Mouse (Mus musculus): ENCODE data around the gene Dhdh. TPM values are rescaled to one million over a fixed set of nuclear protein-coding genes. Genes with fewer than 3 reads are reported as not detected.
"Not testable (repeated sequence)": the region's sequence is repeated elsewhere in the genome, so short reads cannot be mapped to it uniquely, and the experiment has no call there.

Dhdh gene
- 3.2 and 3.9 TPM in 2 replicates for polyA plus RNA-seq (2014; fragmentation: Nextera tagmentation; extraction: Ambion mirVana)

GRCm38 (mm10) chr7:45488293-45489204 is at the start of gene Dhdh:
TSS of gene Dhdh (minus strand) at chr7:45488805.
- Histone ChIP-seq H3K4me1 (ENCODE audit: control insufficient read depth, insufficient read depth, low read length) (no peaks in the 10 kb centered on the region; the same call in 1 of the 2 replicates), H3K4me2 (peak within 1 kb of the TSS; percentile 70)
- 7% methylated on average over 38 of the region's 38 CpGs for WGBS

GRCm38 (mm10) chr7:45537602-45538001 is 49.0 kb upstream of the Dhdh start:
- no peak overlapping the region for H3K27ac ChIP-seq (ENCODE audit: low read depth, low read length)

More at GRCm38 (mm10) chr7:45488293-45489204, at the start of gene Dhdh:
- ATAC-seq (ENCODE audit: low FRiP score) = peak; percentile 70
- no peaks in the 10 kb centered on the region for H3K36me3 ChIP-seq (ENCODE audit: control insufficient read depth, insufficient read depth, low read length)
- peak within 1 kb of the TSS; percentile 49 for H3K4me3 ChIP-seq (ENCODE audit: low read depth, low read length)
- peak within 1 kb of the TSS; percentile 80 for H3K9ac ChIP-seq (ENCODE audit: low read length)
- H3K27ac ChIP-seq (ENCODE audit: low read depth, low read length) = peak within 1 kb of the TSS; percentile 20; the same call in 1 of the 2 replicates
- no peaks in the 10 kb centered on the region for H3K27me3 ChIP-seq (ENCODE audit: control insufficient read depth, insufficient read depth, low read length)
- no peaks in the 10 kb centered on the region for H3K9me3 ChIP-seq (ENCODE audit: control insufficient read depth, low read length)
- peak; percentile 95 for DNase-seq (ENCODE audit: low spot score, missing footprints)

DNA sequence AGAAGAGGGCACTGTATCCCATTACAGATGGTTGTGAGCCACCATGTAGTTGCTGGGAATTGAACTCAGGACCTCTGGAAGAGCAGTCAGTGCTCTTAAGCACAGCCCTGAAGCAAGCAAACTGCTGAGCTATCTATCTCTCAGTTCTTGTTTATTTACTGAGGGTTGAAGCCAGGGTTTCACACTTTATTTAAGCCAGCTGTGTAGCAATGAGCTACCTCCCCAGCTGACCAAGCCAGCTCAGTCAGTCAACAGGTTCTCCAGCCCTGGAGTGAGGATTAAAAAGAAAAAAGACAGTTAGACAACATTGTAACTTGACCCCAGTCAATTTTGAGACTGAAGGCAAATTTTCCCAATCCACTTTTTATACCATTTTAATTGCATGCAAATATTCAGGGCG is 47.1 kb upstream of the Dhdh start:
- Histone ChIP-seq H3K9me3 (ENCODE audit: control insufficient read depth, low read length) (no peaks in the 10 kb centered on the region), H3K27ac (ENCODE audit: low read depth, low read length) (no peak overlapping the region), H3K9ac (ENCODE audit: low read length) (no peak overlapping the region), H3K36me3 (ENCODE audit: control insufficient read depth, insufficient read depth, low read length) (no peaks in the 10 kb centered on the region), H3K4me2 (no peak overlapping the region), H3K27me3 (ENCODE audit: control insufficient read depth, insufficient read depth, low read length) (no peaks in the 10 kb centered on the region), H3K4me1 (ENCODE audit: control insufficient read depth, insufficient read depth, low read length) (peaks cover 4% of the 10 kb centered on the region), H3K4me3 (ENCODE audit: low read depth, low read length) (no peak overlapping the region)
- ATAC-seq (ENCODE audit: low FRiP score) = no peak
- no peak for DNase-seq (ENCODE audit: low spot score, missing footprints)
- 82% methylated on average over 1 of the region's 1 CpGs for WGBS

More at GRCm38 (mm10) chr7:45537602-45538001, 49.0 kb upstream of the Dhdh start:
- ATAC-seq (ENCODE audit: low FRiP score) = peak; percentile 1; the same call in 1 of the 2 replicates
- H3K4me3 ChIP-seq (ENCODE audit: low read depth, low read length) = peak overlapping the region; percentile 50
- H3K27me3 ChIP-seq (ENCODE audit: control insufficient read depth, insufficient read depth, low read length) = no peaks in the 10 kb centered on the region
- DNase-seq (ENCODE audit: low spot score, missing footprints) = no peak
- no peaks in the 10 kb centered on the region for H3K9me3 ChIP-seq (ENCODE audit: control insufficient read depth, low read length)
- 79% methylated on average over 10 of the region's 10 CpGs for WGBS
- peak overlapping the region; percentile 68; the same call in 1 of the 2 replicates for H3K9ac ChIP-seq (ENCODE audit: low read length)
- peaks cover 4% of the 10 kb centered on the region for H3K4me1 ChIP-seq (ENCODE audit: control insufficient read depth, insufficient read depth, low read length)
- H3K4me2 ChIP-seq = peak overlapping the region; percentile 71
- no peaks in the 10 kb centered on the region for H3K36me3 ChIP-seq (ENCODE audit: control insufficient read depth, insufficient read depth, low read length)

GRCm38 (mm10) chr7:45530643-45531042 is 42.0 kb upstream of the Dhdh start:
- WGBS = 74% methylated on average over 2 of the region's 2 CpGs
- Histone ChIP-seq H3K4me1 (ENCODE audit: control insufficient read depth, insufficient read depth, low read length) (no peaks in the 10 kb centered on the region), H3K9ac (ENCODE audit: low read length) (no peak overlapping the region), H3K36me3 (ENCODE audit: control insufficient read depth, insufficient read depth, low read length) (no peaks in the 10 kb centered on the region), H3K27me3 (ENCODE audit: control insufficient read depth, insufficient read depth, low read length) (no peaks in the 10 kb centered on the region), H3K27ac (ENCODE audit: low read depth, low read length) (no peak overlapping the region; the same call in 1 of the 2 replicates), H3K9me3 (ENCODE audit: control insufficient read depth, low read length) (no peaks in the 10 kb centered on the region), H3K4me3 (ENCODE audit: low read depth, low read length) (no peak overlapping the region), H3K4me2 (no peak overlapping the region)
- ATAC-seq (ENCODE audit: low FRiP score) (no peak), DNase-seq (ENCODE audit: low spot score, missing footprints) (no peak)

- WGBS = 15% methylated on average over 6 of the region's 6 CpGs
- Histone ChIP-seq H3K4me2 (no peak overlapping the region), H3K9ac (ENCODE audit: low read length) (no peak overlapping the region), H3K4me3 (ENCODE audit: low read depth, low read length) (no peak overlapping the region), H3K9me3 (ENCODE audit: control insufficient read depth, low read length) (no peaks in the 10 kb centered on the region), H3K27me3 (ENCODE audit: control insufficient read depth, insufficient read depth, low read length) (no peaks in the 10 kb centered on the region), H3K36me3 (ENCODE audit: control insufficient read depth, insufficient read depth, low read length) (no peaks in the 10 kb centered on the region), H3K4me1 (ENCODE audit: control insufficient read depth, insufficient read depth, low read length) (peaks cover 8% of the 10 kb centered on the region), H3K27ac (ENCODE audit: low read depth, low read length) (no peak overlapping the region)
- DNase-seq (ENCODE audit: low spot score, missing footprints) (no peak), ATAC-seq (ENCODE audit: low FRiP score) (no peak)
These were observed 40.9 kb upstream of the Dhdh start for GRCm38 (mm10) chr7:45529461-45529860.

DNA sequence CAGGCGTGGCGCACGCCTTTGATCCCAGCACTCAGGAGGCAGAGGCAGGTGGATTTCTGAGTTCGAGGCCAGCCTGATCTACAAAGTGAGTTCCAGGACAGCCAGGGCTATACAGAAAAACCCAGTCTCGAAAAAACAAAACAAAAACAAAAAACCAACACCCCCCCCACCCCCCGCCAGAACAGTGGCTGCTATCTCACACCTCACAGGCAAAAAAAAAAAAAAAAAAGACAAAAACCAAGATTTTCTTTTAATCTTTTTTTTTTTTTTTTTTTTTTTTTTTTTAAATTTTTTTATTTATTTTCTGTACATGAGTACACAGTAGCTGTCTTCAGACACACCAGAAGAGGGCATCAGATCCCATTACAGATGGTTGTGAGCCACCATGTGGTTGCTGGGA is 38.6 kb upstream of the Dhdh start:
- not testable (repeated sequence) for H3K9me3 ChIP-seq (ENCODE audit: control insufficient read depth, low read length); H3K4me2 ChIP-seq; H3K9ac ChIP-seq (ENCODE audit: low read length); H3K4me3 ChIP-seq (ENCODE audit: low read depth, low read length); DNase-seq (ENCODE audit: low spot score, missing footprints); H3K36me3 ChIP-seq (ENCODE audit: control insufficient read depth, insufficient read depth, low read length); H3K4me1 ChIP-seq (ENCODE audit: control insufficient read depth, insufficient read depth, low read length); H3K27ac ChIP-seq (ENCODE audit: low read depth, low read length); H3K27me3 ChIP-seq (ENCODE audit: control insufficient read depth, insufficient read depth, low read length); ATAC-seq (ENCODE audit: low FRiP score)
- WGBS = 91% methylated on average over 6 of the region's 6 CpGs

- Histone ChIP-seq H3K4me1 (ENCODE audit: control insufficient read depth, insufficient read depth, low read length) (peaks cover 8% of the 10 kb centered on the region), H3K36me3 (ENCODE audit: control insufficient read depth, insufficient read depth, low read length) (no peaks in the 10 kb centered on the region), H3K27ac (ENCODE audit: low read depth, low read length) (no peak overlapping the region), H3K27me3 (ENCODE audit: control insufficient read depth, insufficient read depth, low read length) (no peaks in the 10 kb centered on the region), H3K9ac (ENCODE audit: low read length) (peak overlapping the region; percentile 79), H3K9me3 (ENCODE audit: control insufficient read depth, low read length) (no peaks in the 10 kb centered on the region), H3K4me2 (peak overlapping the region; percentile 95), H3K4me3 (ENCODE audit: low read depth, low read length) (peak overlapping the region; percentile 73)
- DNase-seq (ENCODE audit: low spot score, missing footprints) = no peak
- no peak; the same call in 1 of the 2 replicates for ATAC-seq (ENCODE audit: low FRiP score)
- WGBS = 25% methylated on average over 7 of the region's 7 CpGs
These were observed 38.0 kb upstream of the Dhdh start for GRCm38 (mm10) chr7:45526474-45527120.

- Histone ChIP-seq H3K27me3 (ENCODE audit: control insufficient read depth, insufficient read depth, low read length) (no peaks in the 10 kb centered on the region), H3K9ac (ENCODE audit: low read length) (peak within 1 kb of the TSS; percentile 79), H3K4me2 (peak within 1 kb of the TSS; percentile 95), H3K4me3 (ENCODE audit: low read depth, low read length) (peak within 1 kb of the TSS; percentile 73), H3K36me3 (ENCODE audit: control insufficient read depth, insufficient read depth, low read length) (no peaks in the 10 kb centered on the region), H3K9me3 (ENCODE audit: control insufficient read depth, low read length) (no peaks in the 10 kb centered on the region), H3K4me1 (ENCODE audit: control insufficient read depth, insufficient read depth, low read length) (peaks cover 8% of the 10 kb centered on the region), H3K27ac (ENCODE audit: low read depth, low read length) (peak within 1 kb of the TSS; percentile 35; the same call in 1 of the 2 replicates)
- peak; percentile 84 for ATAC-seq (ENCODE audit: low FRiP score)
- peak; percentile 99 for DNase-seq (ENCODE audit: low spot score, missing footprints)
- WGBS = under 1% methylated on average over 54 of the region's 54 CpGs
These were observed 37.3 kb upstream of the Dhdh start, which contains the start of the genes Ppp1r15a and Plekha4 for GRCm38 (mm10) chr7:45525809-45526473. TSS of gene Ppp1r15a (minus strand) at chr7:45526268. TSS of gene Plekha4 (plus strand) at chr7:45526330.

Data from midbrain, embryonic 11.5 days (tissue).